Mouse (Mus musculus): Measurements from ENCODE around the gene Cd82. TPM values are rescaled to one million over a fixed set of nuclear protein-coding genes. Genes with fewer than 3 reads are reported as not detected.

The Cd82 gene
- polyA plus RNA-seq, 1 experiment from 2014 or later, result 7.2 TPM

DNA sequence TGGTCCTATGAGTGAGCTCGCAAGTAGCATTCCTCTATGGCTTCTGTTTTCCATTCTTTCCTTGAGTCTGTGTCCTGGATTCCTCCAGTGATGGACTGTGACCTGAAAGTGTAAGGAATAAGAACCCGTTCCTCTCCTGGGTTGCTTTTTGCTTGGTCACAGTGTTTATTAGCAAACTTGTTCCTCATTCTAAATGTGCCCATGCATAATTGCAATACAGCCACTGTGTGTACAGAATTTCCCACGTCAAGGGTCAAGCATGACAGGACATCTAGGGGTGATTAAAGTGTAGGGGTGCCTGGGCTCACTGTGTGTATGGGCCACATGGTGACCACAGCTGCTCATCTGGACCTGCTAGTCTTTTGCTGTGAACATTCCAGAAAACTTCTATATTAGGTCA, 28.0 kb downstream of the Cd82 start:
- no peak overlapping the region for H3K4me3 ChIP-seq
- H3K9me3 ChIP-seq (replicated peaks), result no peaks in the 10 kb centered on the region
- H3K27ac ChIP-seq, result no peak overlapping the region
- H3K36me3 ChIP-seq, result no peaks in the 10 kb centered on the region
- H3K4me1 ChIP-seq, result peaks cover 62% of the 10 kb centered on the region
- H3K27me3 ChIP-seq (ENCODE audit: low read depth, poor library complexity, severe bottlenecking), result no peaks in the 10 kb centered on the region
- 93% methylated on average over 3 of the region's 3 CpGs for WGBS
- no peak for DNase-seq (ENCODE audit: low spot score)

- H3K27ac ChIP-seq, result peak overlapping the region; percentile 11; the same call in 1 of the 2 replicates
- no peaks in the 10 kb centered on the region for H3K9me3 ChIP-seq (replicated peaks)
- WGBS, result 91% methylated on average over 5 of the region's 5 CpGs
- H3K4me1 ChIP-seq, result peaks cover 56% of the 10 kb centered on the region
- DNase-seq (ENCODE audit: low spot score), result no peak
- H3K36me3 ChIP-seq, result no peaks in the 10 kb centered on the region
- H3K27me3 ChIP-seq (ENCODE audit: low read depth, poor library complexity, severe bottlenecking), result 0 out of 2 replicates have a peak, but pooled peaks cover 8% of the 10 kb centered on the region
- H3K4me3 ChIP-seq, result no peak overlapping the region
Observed at GRCm38 (mm10) chr2:93433543-93433942, 29.4 kb downstream of the Cd82 start.

DNA sequence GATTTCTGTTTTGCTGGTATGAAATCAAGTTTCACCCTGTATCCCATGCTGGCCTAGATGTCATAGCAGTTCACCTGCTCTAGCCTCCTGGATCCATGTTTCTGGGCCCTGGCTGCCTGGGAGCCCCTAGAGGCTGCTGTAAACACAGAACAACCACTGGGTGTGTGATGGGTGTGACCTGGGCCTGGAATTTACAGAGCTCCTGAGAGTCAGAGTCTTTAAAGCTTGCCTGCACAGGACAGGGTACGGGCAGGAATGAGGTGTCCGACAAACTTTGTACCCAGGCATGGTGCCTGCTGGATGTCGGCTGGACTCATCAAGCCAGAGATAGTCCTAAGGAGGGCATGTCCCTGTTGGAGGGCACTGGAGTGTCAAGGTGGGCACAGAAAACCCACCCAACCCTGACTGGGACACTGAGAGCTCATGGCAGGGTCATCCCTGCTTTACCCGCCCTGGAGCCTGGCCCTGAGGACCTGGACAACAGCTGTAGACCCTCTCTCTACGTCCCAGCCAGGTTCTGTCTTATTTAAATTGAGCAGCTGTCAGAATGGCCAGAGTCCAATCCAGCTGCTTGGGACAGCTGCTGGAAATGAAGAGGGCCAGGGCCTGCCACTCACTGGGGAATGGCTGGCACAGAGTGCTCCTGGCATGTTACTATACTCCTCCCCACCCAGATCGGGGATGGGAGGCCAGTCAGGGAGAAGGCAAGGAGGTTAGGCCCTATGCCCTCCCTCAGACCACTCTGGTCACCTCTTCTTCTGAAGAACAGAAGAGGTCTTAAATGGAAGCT, 30.1 kb downstream of the Cd82 start:
- WGBS, result 82% methylated on average over 6 of the region's 6 CpGs

GRCm38 (mm10) chr2:93431575-93432325, 31.2 kb downstream of the Cd82 start:
- peaks cover 58% of the 10 kb centered on the region for H3K4me1 ChIP-seq
- WGBS, result 58% methylated on average over 5 of the region's 5 CpGs
- no peaks in the 10 kb centered on the region for H3K9me3 ChIP-seq (replicated peaks)
- peak overlapping the region; percentile 47 for H3K27ac ChIP-seq
- no peak for DNase-seq (ENCODE audit: low spot score)
- H3K36me3 ChIP-seq, result no peaks in the 10 kb centered on the region
- H3K27me3 ChIP-seq (ENCODE audit: low read depth, poor library complexity, severe bottlenecking), result peaks cover 22% of the 10 kb centered on the region
- H3K4me3 ChIP-seq, result no peak overlapping the region

More for the DNA sequence above, 30.1 kb downstream of the Cd82 start:
- peaks cover 14% of the 10 kb centered on the region; the same call in 1 of the 2 replicates for H3K27me3 ChIP-seq (ENCODE audit: low read depth, poor library complexity, severe bottlenecking)
- no peak for DNase-seq (ENCODE audit: low spot score)
- H3K4me3 ChIP-seq, result no peak overlapping the region
- H3K27ac ChIP-seq, result no peak overlapping the region; the same call in 1 of the 2 replicates
- H3K9me3 ChIP-seq (replicated peaks), result no peaks in the 10 kb centered on the region
- H3K4me1 ChIP-seq, result peaks cover 60% of the 10 kb centered on the region
- no peaks in the 10 kb centered on the region for H3K36me3 ChIP-seq

GRCm38 (mm10) chr2:93430993-93431392, 31.9 kb downstream of the Cd82 start:
- Histone ChIP-seq H3K4me1 (peaks cover 52% of the 10 kb centered on the region), H3K36me3 (no peaks in the 10 kb centered on the region), H3K27ac (peak overlapping the region; percentile 47), H3K9me3 (replicated peaks) (no peaks in the 10 kb centered on the region), H3K4me3 (no peak overlapping the region), H3K27me3 (ENCODE audit: low read depth, poor library complexity, severe bottlenecking) (peaks cover 29% of the 10 kb centered on the region)
- WGBS, result 84% methylated on average over 5 of the region's 5 CpGs
- DNase-seq (ENCODE audit: low spot score), result no peak

GRCm38 (mm10) chr2:93428004-93428531, 34.9 kb downstream of the Cd82 start:
- no peak overlapping the region for H3K27ac ChIP-seq
- no peak overlapping the region for H3K4me3 ChIP-seq
- H3K9me3 ChIP-seq (replicated peaks), result no peaks in the 10 kb centered on the region
- H3K36me3 ChIP-seq, result no peaks in the 10 kb centered on the region
- 63% methylated on average over 11 of the region's 11 CpGs for WGBS
- peaks cover 39% of the 10 kb centered on the region for H3K4me1 ChIP-seq
- peaks cover 29% of the 10 kb centered on the region for H3K27me3 ChIP-seq (ENCODE audit: low read depth, poor library complexity, severe bottlenecking)
- DNase-seq (ENCODE audit: low spot score), result no peak

GRCm38 (mm10) chr2:93427000-93427715, 35.8 kb downstream of the Cd82 start:
- H3K36me3 ChIP-seq, result no peaks in the 10 kb centered on the region
- H3K9me3 ChIP-seq (replicated peaks), result no peaks in the 10 kb centered on the region
- H3K27me3 ChIP-seq (ENCODE audit: low read depth, poor library complexity, severe bottlenecking), result peaks cover 29% of the 10 kb centered on the region
- peak overlapping the region; percentile 54; the same call in 1 of the 2 replicates for H3K27ac ChIP-seq
- WGBS, result 66% methylated on average over 8 of the region's 8 CpGs
- peaks cover 34% of the 10 kb centered on the region for H3K4me1 ChIP-seq
- H3K4me3 ChIP-seq, result no peak overlapping the region
- DNase-seq (ENCODE audit: low spot score), result no peak

DNA sequence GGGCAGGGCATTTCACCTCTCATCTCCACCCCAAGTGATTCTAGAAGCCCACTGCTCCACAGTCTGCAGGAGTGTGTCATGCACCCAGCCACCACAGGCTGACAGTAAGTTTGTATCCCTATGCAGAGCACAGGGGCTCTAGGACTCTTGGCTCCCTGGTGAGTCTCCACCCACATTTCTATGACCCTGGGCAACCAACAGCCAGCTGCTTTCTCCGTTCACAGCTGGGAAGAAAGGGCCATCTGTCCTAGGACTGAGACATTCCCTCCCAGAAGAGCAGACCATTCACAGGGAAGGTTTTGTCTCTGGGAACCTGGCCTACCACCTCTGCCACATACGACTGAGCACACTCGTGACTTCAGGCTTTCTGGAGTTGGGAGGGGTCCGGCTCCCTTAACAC, 37.1 kb downstream of the Cd82 start:
- Histone ChIP-seq H3K27ac (no peak overlapping the region), H3K27me3 (ENCODE audit: low read depth, poor library complexity, severe bottlenecking) (peaks cover 30% of the 10 kb centered on the region), H3K4me1 (peaks cover 25% of the 10 kb centered on the region), H3K4me3 (no peak overlapping the region), H3K9me3 (replicated peaks) (no peaks in the 10 kb centered on the region), H3K36me3 (no peaks in the 10 kb centered on the region)
- WGBS, result 46% methylated on average over 4 of the region's 4 CpGs
- no peak for DNase-seq (ENCODE audit: low spot score)

DNA sequence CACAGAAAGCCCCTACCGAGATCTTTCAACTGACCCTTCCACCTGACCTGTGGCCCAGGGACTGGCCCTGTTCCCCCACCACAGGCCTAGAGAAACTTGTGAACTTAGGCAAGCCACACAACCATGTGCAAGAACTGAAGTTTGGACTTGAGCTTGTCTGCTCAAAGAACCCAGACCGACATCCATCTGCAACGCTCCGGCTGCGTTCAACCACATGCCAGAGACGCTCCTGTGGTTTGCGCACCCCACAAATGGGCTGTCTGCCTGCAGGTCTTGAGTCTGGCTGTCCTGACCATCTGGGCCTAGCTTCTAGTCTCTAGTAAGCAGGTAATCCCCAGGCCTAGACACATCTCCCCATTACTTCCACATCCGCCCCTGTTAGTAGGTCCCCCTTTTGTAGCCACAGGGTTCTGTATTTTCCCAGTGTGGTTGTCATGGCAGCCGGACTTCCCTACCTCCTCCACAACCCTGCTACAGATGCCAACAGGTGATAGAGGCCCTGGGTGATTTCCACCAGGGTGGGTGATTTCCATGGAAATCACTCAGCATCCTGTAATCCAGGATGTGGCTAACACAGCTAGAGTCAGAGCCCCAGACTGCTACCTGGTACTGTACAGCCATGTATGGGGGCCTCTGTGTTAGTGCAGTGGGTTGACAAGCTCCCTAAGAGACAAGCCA, 38.5 kb downstream of the Cd82 start:
- Histone ChIP-seq H3K36me3 (no peaks in the 10 kb centered on the region), H3K9me3 (replicated peaks) (no peaks in the 10 kb centered on the region), H3K27me3 (ENCODE audit: low read depth, poor library complexity, severe bottlenecking) (peaks cover 41% of the 10 kb centered on the region), H3K27ac (no peak overlapping the region), H3K4me1 (peaks cover 30% of the 10 kb centered on the region), H3K4me3 (no peak overlapping the region)
- DNase-seq (ENCODE audit: low spot score), result no peak
- WGBS, result 92% methylated on average over 9 of the region's 9 CpGs

DNA sequence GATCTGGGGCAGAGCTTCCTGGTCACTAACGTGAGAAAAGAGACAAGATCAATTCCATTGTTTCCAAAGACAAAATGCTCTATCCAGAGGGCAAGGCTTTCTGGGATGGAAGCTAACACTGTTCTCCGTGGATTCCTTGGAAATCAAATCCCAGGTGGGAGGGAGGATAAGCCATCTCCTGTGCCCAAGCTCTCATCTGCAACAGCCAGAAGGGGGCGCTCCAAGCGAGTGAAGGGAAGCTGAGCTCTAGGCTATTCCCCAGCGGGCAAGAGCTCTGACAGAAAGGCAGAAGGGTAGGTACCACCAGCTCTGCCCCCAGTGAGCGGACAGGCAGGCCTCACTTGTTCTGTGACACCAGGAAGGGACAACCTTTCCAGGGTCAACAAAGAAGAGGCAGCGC, 41.6 kb downstream of the Cd82 start:
- Histone ChIP-seq H3K36me3 (no peaks in the 10 kb centered on the region), H3K4me3 (no peak overlapping the region), H3K27me3 (ENCODE audit: low read depth, poor library complexity, severe bottlenecking) (peaks cover 21% of the 10 kb centered on the region), H3K27ac (no peak overlapping the region), H3K9me3 (replicated peaks) (no peaks in the 10 kb centered on the region), H3K4me1 (peaks cover 24% of the 10 kb centered on the region)
- peak; percentile 84 for DNase-seq (ENCODE audit: low spot score)
- 27% methylated on average over 7 of the region's 7 CpGs for WGBS

DNA sequence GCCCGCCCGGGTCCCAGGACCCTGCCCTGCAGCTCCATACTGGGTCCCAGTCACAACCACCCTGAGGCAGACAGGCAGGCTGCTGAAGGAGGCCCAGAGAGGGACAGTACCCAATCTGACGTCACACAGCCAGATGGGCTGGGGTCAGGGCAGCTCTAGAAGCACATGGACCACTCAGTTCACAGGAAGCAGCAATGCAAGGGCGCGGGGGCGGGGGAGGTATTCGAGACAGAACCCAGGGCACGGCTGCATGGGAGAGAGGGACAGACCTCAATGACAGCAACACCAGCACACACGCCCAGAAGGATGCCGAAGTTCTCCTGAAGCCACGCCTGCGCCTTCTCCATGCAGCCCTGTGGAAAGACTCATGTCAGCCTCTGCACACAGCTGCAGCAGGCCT, 43.0 kb downstream of the Cd82 start:
- DNase-seq (ENCODE audit: low spot score), result no peak
- WGBS, result 78% methylated on average over 12 of the region's 12 CpGs
- peaks cover 18% of the 10 kb centered on the region; the same call in 1 of the 2 replicates for H3K27me3 ChIP-seq (ENCODE audit: low read depth, poor library complexity, severe bottlenecking)
- H3K36me3 ChIP-seq, result no peaks in the 10 kb centered on the region
- H3K4me1 ChIP-seq, result peaks cover 24% of the 10 kb centered on the region
- H3K9me3 ChIP-seq (replicated peaks), result no peaks in the 10 kb centered on the region
- no peak overlapping the region for H3K4me3 ChIP-seq
- peak overlapping the region; percentile 64; the same call in 1 of the 2 replicates for H3K27ac ChIP-seq

DNA sequence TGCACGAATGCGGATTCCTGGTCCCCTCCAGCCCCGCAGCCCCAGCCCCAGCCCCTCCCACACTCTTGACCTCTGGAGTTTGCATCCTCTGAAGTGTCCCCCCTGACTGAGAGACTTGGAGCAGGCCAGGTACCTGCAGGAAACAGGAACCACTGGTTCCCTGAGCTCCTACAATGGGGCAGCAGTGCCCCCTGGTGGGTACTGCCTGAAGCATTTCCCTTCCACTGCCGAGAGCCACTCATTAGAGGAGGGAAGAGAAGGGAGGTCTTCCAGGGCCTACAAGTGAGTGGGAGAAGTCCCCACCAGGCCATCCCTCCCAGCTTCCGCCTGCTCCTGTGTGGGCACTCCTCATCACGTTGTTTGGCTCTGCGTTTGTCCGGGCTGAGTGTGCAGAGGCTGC, 44.5 kb downstream of the Cd82 start:
- Histone ChIP-seq H3K27me3 (ENCODE audit: low read depth, poor library complexity, severe bottlenecking) (peaks cover 19% of the 10 kb centered on the region; the same call in 1 of the 2 replicates), H3K36me3 (no peaks in the 10 kb centered on the region), H3K9me3 (replicated peaks) (no peaks in the 10 kb centered on the region), H3K4me3 (no peak overlapping the region), H3K4me1 (peaks cover 30% of the 10 kb centered on the region), H3K27ac (peak overlapping the region; percentile 61; the same call in 1 of the 2 replicates)
- peak; percentile 90 for DNase-seq (ENCODE audit: low spot score)
- 9% methylated on average over 8 of the region's 8 CpGs for WGBS
